Mouse (Mus musculus) erythroblast, embryonic 14.5 days (primary cell): ENCODE results near the gene Mllt3. TPM values are rescaled to one million over a fixed set of nuclear protein-coding genes. Genes with fewer than 3 reads are reported as not detected.

ENCODE experiments used
- H3K27me3 ChIP-seq: 2 replicates; pipeline ENCODE4 v1.6.1; 2012; ENCODE audit warnings: inconsistent platforms; ENCODE audit not compliant: control insufficient read depth
- H3K36me3 ChIP-seq: 2 replicates; pipeline ENCODE4 v1.6.1; 2012; ENCODE audit warnings: mild to moderate bottlenecking, inconsistent platforms; ENCODE audit not compliant: control insufficient read depth
- H3K4me1 ChIP-seq: 2 replicates; pipeline ENCODE4 v1.6.1; 2012; ENCODE audit warnings: inconsistent platforms; ENCODE audit not compliant: control insufficient read depth
- H3K4me3 ChIP-seq: replicated peaks from 2 replicates; pipeline ENCODE3; 2012; ENCODE audit warnings: moderate library complexity, mild to moderate bottlenecking, inconsistent platforms
- H3K9me3 ChIP-seq: 2 replicates; pipeline ENCODE4 v1.6.1; 2012; ENCODE audit warnings: low read length, inconsistent platforms, mixed read lengths; ENCODE audit not compliant: control insufficient read depth
- GATA1 ChIP-seq: IDR thresholded peaks from 2 replicates; pipeline ENCODE4 v1.6.1; 2012; ENCODE audit warnings: low read length, inconsistent platforms, mixed read lengths
- TAL1 ChIP-seq: IDR thresholded peaks from 3 replicates; pipeline ENCODE4 v1.6.1; 2012; ENCODE audit warnings: low read length, inconsistent platforms, mixed read lengths
- polyA plus RNA-seq: library from polyadenylated mRNA; stranded (reverse); fragments of >175 nt; gene quantifications from 2 replicates; pipeline ENCODE4 v1.2.3, GENCODE M21; 2012

The Mllt3 gene
- polyA plus RNA-seq, 1 experiment = 7.8 TPM

GRCm38 (mm10) chr4:87852461-87852860 lies 180.7 kb downstream of the Mllt3 start:
- Histone ChIP-seq H3K27me3 (no peaks in the 10 kb centered on the region), H3K36me3 (no peaks in the 10 kb centered on the region), H3K9me3 (no peaks in the 10 kb centered on the region), H3K4me1 (peaks cover 3% of the 10 kb centered on the region), H3K4me3 (no peak overlapping the region)
- no peak for TF ChIP-seq TAL1
- TF ChIP-seq GATA1 = no peak

GRCm38 (mm10) chr4:87850051-87850450 lies 183.1 kb downstream of the Mllt3 start:
- no peaks in the 10 kb centered on the region for H3K9me3 ChIP-seq
- TF ChIP-seq GATA1 = no peak
- no peak for TF ChIP-seq TAL1
- H3K4me1 ChIP-seq = no peaks in the 10 kb centered on the region
- no peaks in the 10 kb centered on the region for H3K36me3 ChIP-seq
- H3K27me3 ChIP-seq = no peaks in the 10 kb centered on the region
- no peak overlapping the region for H3K4me3 ChIP-seq

GRCm38 (mm10) chr4:87844668-87845210 lies 188.4 kb downstream of the Mllt3 start:
- Histone ChIP-seq H3K4me3 (no peak overlapping the region), H3K4me1 (peaks cover 3% of the 10 kb centered on the region), H3K36me3 (no peaks in the 10 kb centered on the region; the same call in 1 of the 2 replicates), H3K27me3 (no peaks in the 10 kb centered on the region), H3K9me3 (no peaks in the 10 kb centered on the region)
- TF ChIP-seq TAL1 (no peak), GATA1 (no peak)

- Histone ChIP-seq H3K27me3 (no peaks in the 10 kb centered on the region), H3K9me3 (no peaks in the 10 kb centered on the region), H3K36me3 (no peaks in the 10 kb centered on the region; the same call in 1 of the 2 replicates), H3K4me1 (peaks cover 20% of the 10 kb centered on the region), H3K4me3 (no peak overlapping the region)
- no peak for TF ChIP-seq TAL1
Measured at GRCm38 (mm10) chr4:87840210-87840910, 192.8 kb downstream of the Mllt3 start.

- Histone ChIP-seq H3K27me3 (no peaks in the 10 kb centered on the region), H3K36me3 (no peaks in the 10 kb centered on the region; the same call in 1 of the 2 replicates), H3K4me3 (no peak overlapping the region), H3K4me1 (peaks cover 17% of the 10 kb centered on the region), H3K9me3 (no peaks in the 10 kb centered on the region)
- TF ChIP-seq GATA1 (no peak), TAL1 (no peak)
Measured at GRCm38 (mm10) chr4:87838716-87839115, 194.4 kb downstream of the Mllt3 start.

- peaks cover 17% of the 10 kb centered on the region for H3K4me1 ChIP-seq
- no peak overlapping the region for H3K4me3 ChIP-seq
- H3K36me3 ChIP-seq = no peaks in the 10 kb centered on the region; the same call in 1 of the 2 replicates
- no peaks in the 10 kb centered on the region for H3K27me3 ChIP-seq
- H3K9me3 ChIP-seq = no peaks in the 10 kb centered on the region
- TF ChIP-seq TAL1 (no peak), GATA1 (no peak)
Measured at GRCm38 (mm10) chr4:87837471-87838361, 195.4 kb downstream of the Mllt3 start.

- Histone ChIP-seq H3K4me1 (peaks cover 17% of the 10 kb centered on the region), H3K4me3 (no peak overlapping the region), H3K9me3 (no peaks in the 10 kb centered on the region), H3K36me3 (no peaks in the 10 kb centered on the region; the same call in 1 of the 2 replicates), H3K27me3 (no peaks in the 10 kb centered on the region)
- TF ChIP-seq TAL1 (no peak), GATA1 (no peak)
Measured at GRCm38 (mm10) chr4:87836257-87836656, 196.9 kb downstream of the Mllt3 start.

GRCm38 (mm10) chr4:87835191-87835590 lies 198.0 kb downstream of the Mllt3 start:
- Histone ChIP-seq H3K27me3 (no peaks in the 10 kb centered on the region), H3K4me3 (no peak overlapping the region), H3K9me3 (no peaks in the 10 kb centered on the region), H3K4me1 (peaks cover 18% of the 10 kb centered on the region), H3K36me3 (no peaks in the 10 kb centered on the region; the same call in 1 of the 2 replicates)
- TF ChIP-seq TAL1 (no peak), GATA1 (no peak)

- no peaks in the 10 kb centered on the region; the same call in 1 of the 2 replicates for H3K36me3 ChIP-seq
Measured at GRCm38 (mm10) chr4:87834310-87834709, 198.9 kb downstream of the Mllt3 start.

More at GRCm38 (mm10) chr4:87834310-87834709, 198.9 kb downstream of the Mllt3 start:
- no peak overlapping the region for H3K4me3 ChIP-seq
- H3K4me1 ChIP-seq = peaks cover 26% of the 10 kb centered on the region
- no peaks in the 10 kb centered on the region for H3K27me3 ChIP-seq
- H3K9me3 ChIP-seq = no peaks in the 10 kb centered on the region
- no peak for TF ChIP-seq GATA1
- no peak for TF ChIP-seq TAL1
